Mouse (Mus musculus): Measurements from ENCODE around the gene Adam19. TPM values are rescaled to one million over a fixed set of nuclear protein-coding genes. Genes with fewer than 3 reads are reported as not detected.

Gene Adam19
- polyA plus RNA-seq, 1 experiment = 17.6 TPM

DNA sequence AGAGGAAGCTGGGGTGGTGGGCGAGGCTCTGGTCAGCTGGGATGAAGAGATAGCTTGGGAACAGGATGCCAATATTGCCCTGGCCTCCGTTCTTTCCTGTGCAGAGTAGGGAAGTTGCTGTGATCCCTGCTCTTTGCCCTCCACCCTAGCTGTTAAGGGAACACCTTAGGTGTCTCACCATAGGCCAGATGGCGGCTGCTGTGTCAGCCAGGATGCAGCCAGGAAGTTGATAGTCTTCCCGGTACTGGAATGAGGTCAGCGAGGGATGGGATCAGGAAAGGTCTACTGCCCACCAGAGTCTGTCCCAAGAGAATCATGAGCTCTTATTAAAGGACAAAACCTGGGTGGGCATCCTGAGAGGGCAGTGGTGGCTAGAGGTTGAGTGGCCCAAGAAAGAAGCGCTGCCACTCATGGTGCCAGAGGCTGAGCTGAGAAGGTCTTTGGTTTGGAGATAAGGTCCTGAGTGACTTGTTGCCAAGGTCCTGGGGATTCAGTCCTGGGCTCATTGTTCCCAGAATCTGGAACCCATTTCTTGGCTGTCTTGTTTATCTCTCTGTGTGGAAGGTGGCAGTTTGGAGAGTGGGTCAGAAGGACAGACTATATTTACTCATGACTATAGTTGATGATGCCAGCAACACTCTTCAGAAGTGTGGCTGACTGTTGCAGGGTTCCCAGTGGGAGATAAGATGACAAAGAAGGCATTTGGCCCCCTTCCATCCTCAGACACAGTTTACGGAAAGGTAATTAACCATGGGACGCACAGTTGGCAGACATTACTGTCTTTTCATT, 54.6 kb downstream of the Adam19 start:
- TF ChIP-seq CTCF (IDR thresholded peaks at IDR 0.05; ENCODE audit: control insufficient read depth, insufficient read depth, low read length) = no peak
- TF ChIP-seq POLR2A (IDR thresholded peaks at IDR 0.05; ENCODE audit: borderline replicate concordance, control insufficient read depth, low read depth, low read length) = no peak
- Histone ChIP-seq H3K4me1 (ENCODE audit: control insufficient read depth, insufficient read depth, low read length) (no peaks in the 10 kb centered on the region), H3K4me3 (replicated peaks; ENCODE audit: control insufficient read depth, low read depth, low read length) (no peak overlapping the region), H3K27ac (ENCODE audit: control insufficient read depth, insufficient read depth, low read depth, low read length, poor library complexity) (no peak overlapping the region)
- 65% methylated on average over 8 of the region's 8 CpGs for WGBS

GRCm38 (mm10) chr11:46110945-46111287, 55.1 kb downstream of the Adam19 start:
- no peak overlapping the region for H3K27ac ChIP-seq (ENCODE audit: control insufficient read depth, insufficient read depth, low read depth, low read length, poor library complexity)
- no peaks in the 10 kb centered on the region; the same call in 1 of the 2 replicates for H3K4me1 ChIP-seq (ENCODE audit: control insufficient read depth, insufficient read depth, low read length)
- 87% methylated on average over 1 of the region's 1 CpGs for WGBS
- TF ChIP-seq POLR2A (IDR thresholded peaks at IDR 0.05; ENCODE audit: borderline replicate concordance, control insufficient read depth, low read depth, low read length) = no peak
- no peak for TF ChIP-seq CTCF (IDR thresholded peaks at IDR 0.05; ENCODE audit: control insufficient read depth, insufficient read depth, low read length)
- H3K4me3 ChIP-seq (replicated peaks; ENCODE audit: control insufficient read depth, low read depth, low read length) = no peak overlapping the region

DNA sequence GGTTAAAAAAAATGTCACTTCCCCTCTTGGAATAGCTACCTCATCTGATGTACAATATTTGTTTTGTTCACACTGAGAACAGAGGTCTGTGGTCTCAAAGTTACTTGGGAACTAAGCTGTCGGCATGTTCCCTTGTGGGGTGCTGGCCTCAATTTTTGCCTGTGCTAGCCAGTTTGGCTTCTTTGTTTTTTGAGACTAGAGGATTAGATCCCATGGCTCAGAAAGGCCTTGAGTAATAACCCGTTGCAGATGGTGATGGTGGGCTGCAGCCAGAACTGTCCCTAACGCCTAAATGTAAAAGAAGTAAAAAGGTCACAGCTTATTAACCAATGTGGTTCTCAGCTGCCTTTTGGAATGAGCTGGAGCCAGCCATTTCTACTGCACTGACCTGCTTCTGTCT, 57.4 kb downstream of the Adam19 start:
- Histone ChIP-seq H3K4me3 (replicated peaks; ENCODE audit: control insufficient read depth, low read depth, low read length) (no peak overlapping the region), H3K27ac (ENCODE audit: control insufficient read depth, insufficient read depth, low read depth, low read length, poor library complexity) (no peak overlapping the region), H3K4me1 (ENCODE audit: control insufficient read depth, insufficient read depth, low read length) (no peaks in the 10 kb centered on the region; the same call in 1 of the 2 replicates)
- TF ChIP-seq POLR2A (IDR thresholded peaks at IDR 0.05; ENCODE audit: borderline replicate concordance, control insufficient read depth, low read depth, low read length) (no peak), CTCF (IDR thresholded peaks at IDR 0.05; ENCODE audit: control insufficient read depth, insufficient read depth, low read length) (no peak)
- WGBS = 67% methylated on average over 3 of the region's 3 CpGs

DNA sequence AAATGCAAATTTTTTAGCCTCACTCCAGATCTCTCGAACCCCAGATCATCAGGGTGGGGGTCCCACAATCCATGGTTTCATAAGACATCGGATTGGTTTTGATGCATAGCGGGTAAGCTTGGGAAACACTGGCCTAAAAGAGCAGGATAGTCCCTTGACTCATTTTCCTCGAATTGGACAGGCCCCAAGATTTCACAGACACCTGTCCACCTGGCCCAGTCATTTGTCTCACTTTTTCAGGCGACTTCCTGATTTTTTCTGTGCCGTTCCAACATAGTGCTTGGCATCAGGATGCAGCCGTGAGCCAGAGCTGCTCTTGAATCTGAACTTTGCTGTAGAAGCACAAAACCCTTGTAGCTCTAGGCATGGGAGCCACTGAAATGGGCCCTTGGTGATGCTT, 58.4 kb downstream of the Adam19 start:
- TF ChIP-seq CTCF (IDR thresholded peaks at IDR 0.05; ENCODE audit: control insufficient read depth, insufficient read depth, low read length) (no peak), POLR2A (IDR thresholded peaks at IDR 0.05; ENCODE audit: borderline replicate concordance, control insufficient read depth, low read depth, low read length) (no peak)
- WGBS = 66% methylated on average over 7 of the region's 7 CpGs
- no peaks in the 10 kb centered on the region; the same call in 1 of the 2 replicates for H3K4me1 ChIP-seq (ENCODE audit: control insufficient read depth, insufficient read depth, low read length)
- H3K4me3 ChIP-seq (replicated peaks; ENCODE audit: control insufficient read depth, low read depth, low read length) = no peak overlapping the region
- no peak overlapping the region for H3K27ac ChIP-seq (ENCODE audit: control insufficient read depth, insufficient read depth, low read depth, low read length, poor library complexity)

GRCm38 (mm10) chr11:46115011-46115410, 59.2 kb downstream of the Adam19 start:
- WGBS = 87% methylated on average over 4 of the region's 4 CpGs
- H3K4me3 ChIP-seq (replicated peaks; ENCODE audit: control insufficient read depth, low read depth, low read length) = no peak overlapping the region
- no peak for TF ChIP-seq CTCF (IDR thresholded peaks at IDR 0.05; ENCODE audit: control insufficient read depth, insufficient read depth, low read length)
- TF ChIP-seq POLR2A (IDR thresholded peaks at IDR 0.05; ENCODE audit: borderline replicate concordance, control insufficient read depth, low read depth, low read length) = no peak
- no peaks in the 10 kb centered on the region; the same call in 1 of the 2 replicates for H3K4me1 ChIP-seq (ENCODE audit: control insufficient read depth, insufficient read depth, low read length)
- no peak overlapping the region for H3K27ac ChIP-seq (ENCODE audit: control insufficient read depth, insufficient read depth, low read depth, low read length, poor library complexity)

- WGBS = 75% methylated on average over 9 of the region's 9 CpGs
- TF ChIP-seq CTCF (IDR thresholded peaks at IDR 0.05; ENCODE audit: control insufficient read depth, insufficient read depth, low read length) = no peak
- no peak for TF ChIP-seq POLR2A (IDR thresholded peaks at IDR 0.05; ENCODE audit: borderline replicate concordance, control insufficient read depth, low read depth, low read length)
- Histone ChIP-seq H3K4me3 (replicated peaks; ENCODE audit: control insufficient read depth, low read depth, low read length) (no peak overlapping the region), H3K4me1 (ENCODE audit: control insufficient read depth, insufficient read depth, low read length) (no peaks in the 10 kb centered on the region; the same call in 1 of the 2 replicates), H3K27ac (ENCODE audit: control insufficient read depth, insufficient read depth, low read depth, low read length, poor library complexity) (no peak overlapping the region)
Observed at GRCm38 (mm10) chr11:46115411-46116173, 59.8 kb downstream of the Adam19 start.

DNA sequence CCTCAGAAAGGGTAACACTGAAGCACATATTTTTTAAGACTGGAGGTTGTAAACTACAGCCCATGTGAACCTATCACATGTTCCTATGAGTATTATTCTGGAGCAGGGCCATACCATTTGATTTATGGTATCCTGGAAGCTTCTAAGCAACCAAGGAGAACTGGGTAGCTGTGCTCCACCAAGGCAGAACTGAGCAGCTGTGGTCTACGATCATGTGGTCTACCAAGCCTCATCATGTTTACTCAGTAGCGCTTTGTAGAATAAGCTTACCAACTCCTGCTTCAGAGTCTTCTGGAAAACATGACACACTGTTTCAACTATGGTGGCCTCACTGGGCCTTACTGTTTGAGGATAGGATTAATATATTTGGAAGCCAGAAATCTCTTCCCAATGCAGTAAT, 60.7 kb downstream of the Adam19 start:
- Histone ChIP-seq H3K27ac (ENCODE audit: control insufficient read depth, insufficient read depth, low read depth, low read length, poor library complexity) (no peak overlapping the region), H3K4me1 (ENCODE audit: control insufficient read depth, insufficient read depth, low read length) (no peaks in the 10 kb centered on the region; the same call in 1 of the 2 replicates), H3K4me3 (replicated peaks; ENCODE audit: control insufficient read depth, low read depth, low read length) (no peak overlapping the region)
- WGBS = 27% methylated on average over 2 of the region's 2 CpGs
- TF ChIP-seq POLR2A (IDR thresholded peaks at IDR 0.05; ENCODE audit: borderline replicate concordance, control insufficient read depth, low read depth, low read length) (no peak), CTCF (IDR thresholded peaks at IDR 0.05; ENCODE audit: control insufficient read depth, insufficient read depth, low read length) (no peak)

DNA sequence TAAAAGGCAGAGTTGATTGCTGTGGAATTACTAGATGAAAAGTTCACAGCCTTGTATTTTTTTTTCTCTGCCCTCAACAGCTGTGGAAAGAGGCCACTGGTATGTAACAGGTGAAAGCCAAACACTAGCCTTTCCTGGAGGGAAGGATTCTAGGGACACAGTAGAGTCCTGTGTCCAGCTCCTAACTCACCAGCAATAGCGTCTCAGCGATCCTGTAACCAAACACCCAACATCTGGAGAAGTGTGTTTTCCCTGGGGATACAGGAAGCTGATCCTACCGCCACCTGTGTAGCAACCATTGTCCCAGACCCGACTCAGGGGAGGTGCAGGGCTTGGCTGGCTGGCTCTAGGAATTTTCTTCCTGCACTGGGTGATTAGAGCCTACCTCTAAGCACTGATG, 63.8 kb downstream of the Adam19 start:
- H3K27ac ChIP-seq (ENCODE audit: control insufficient read depth, insufficient read depth, low read depth, low read length, poor library complexity) = no peak overlapping the region
- peaks cover 8% of the 10 kb centered on the region for H3K4me1 ChIP-seq (ENCODE audit: control insufficient read depth, insufficient read depth, low read length)
- TF ChIP-seq POLR2A (IDR thresholded peaks at IDR 0.05; ENCODE audit: borderline replicate concordance, control insufficient read depth, low read depth, low read length) = no peak
- TF ChIP-seq CTCF (IDR thresholded peaks at IDR 0.05; ENCODE audit: control insufficient read depth, insufficient read depth, low read length) = no peak
- no peak overlapping the region for H3K4me3 ChIP-seq (replicated peaks; ENCODE audit: control insufficient read depth, low read depth, low read length)
- 53% methylated on average over 4 of the region's 4 CpGs for WGBS
